Mouse (Mus musculus) forebrain, embryonic 14.5 days (tissue): ENCODE results near the gene Ctla2b. TPM values are rescaled to one million over a fixed set of nuclear protein-coding genes. Genes with fewer than 3 reads are reported as not detected.

Experiments used
- ATAC-seq: fragments of 200-750 bp; cut with Nextera tagmentation; 2 replicates; pipeline ENCODE4 v1.8.0; 2017; ENCODE audit warnings: mild to moderate bottlenecking, moderate library complexity
- DNase-seq: peaks from one replicate; pipeline ENCODE4 v3.0.0-alpha.2; 2015; ENCODE audit warnings: low spot score
- H3K27ac ChIP-seq: fragments of 300-500 bp; sonication (generic); 2 replicates; pipeline ENCODE4 v1.5.1; 2014; ENCODE audit warnings: low read depth, mild to moderate bottlenecking, control low read depth, low read length, moderate library complexity
- H3K27me3 ChIP-seq: fragments of 300-500 bp; sonication (generic); replicated peaks from 2 replicates; pipeline ENCODE4 v1.6.1; 2014; ENCODE audit warnings: low read length, control low read depth, mixed read lengths; ENCODE audit not compliant: control insufficient read depth, insufficient read depth
- H3K36me3 ChIP-seq: fragments of 300-500 bp; sonication (generic); 2 replicates; pipeline ENCODE4 v1.6.1; 2014; ENCODE audit warnings: low read length, control low read depth; ENCODE audit not compliant: control insufficient read depth, insufficient read depth
- H3K4me1 ChIP-seq: fragments of 300-500 bp; sonication (generic); 2 replicates; pipeline ENCODE4 v1.6.1; 2014; ENCODE audit warnings: antibody characterized with exemption, low read length, control low read depth; ENCODE audit not compliant: control insufficient read depth, insufficient read depth
- H3K4me2 ChIP-seq: fragments of 300-500 bp; sonication (generic); 2 replicates; pipeline ENCODE4 v1.6.1; 2014; ENCODE audit warnings: mild to moderate bottlenecking, control low read depth, low read length
- H3K4me3 ChIP-seq: fragments of 300-500 bp; sonication (generic); 2 replicates; pipeline ENCODE4 v1.5.1; 2014; ENCODE audit warnings: low read depth, low read length, control low read depth
- H3K9ac ChIP-seq: fragments of 300-500 bp; sonication (generic); 2 replicates; pipeline ENCODE4 v1.6.1; 2014; ENCODE audit warnings: mild to moderate bottlenecking, low read length, control low read depth, moderate library complexity
- H3K9me3 ChIP-seq: fragments of 300-500 bp; sonication (generic); replicated peaks from 2 replicates; pipeline ENCODE4 v1.6.1; 2016; ENCODE audit warnings: low read length, control low read depth, mixed read lengths; ENCODE audit not compliant: control insufficient read depth
- WGBS: fragments of 180-500 bp; shearing (Covaris S2); extraction: QIAGEN DNeasy Blood & Tissue Kit; methylation state at CpG from one replicate; pipeline ENCODE4 v1.1.7; 2014; 5-methylcytosine and 5-hydroxymethylcytosine counted together
- polyA plus RNA-seq: library from polyadenylated mRNA; unstranded; fragments of >200 nt; fragmentation: Nextera tagmentation; extraction: Ambion mirVana; gene quantifications from 2 replicates; pipeline ENCODE4 v1.2.1, GENCODE M21; 2014

Ctla2b gene
- polyA plus RNA-seq, 1 experiment from 2014 or later = 2.4 TPM

GRCm38 (mm10) chr13:60848241-60849120 is 48.8 kb downstream of the Ctla2b start:
- H3K4me3 ChIP-seq = no peak overlapping the region
- H3K4me1 ChIP-seq = no peaks in the 10 kb centered on the region
- H3K27ac ChIP-seq = no peak overlapping the region
- H3K4me2 ChIP-seq = no peak overlapping the region
- H3K36me3 ChIP-seq = no peaks in the 10 kb centered on the region
- H3K27me3 ChIP-seq = no peaks in the 10 kb centered on the region
- no peaks in the 10 kb centered on the region for H3K9me3 ChIP-seq
- DNase-seq = no peak
- WGBS = 88% methylated on average over 4 of the region's 4 CpGs
- ATAC-seq = no peak
- no peak overlapping the region for H3K9ac ChIP-seq

Other genes starting within 250 kb of the Ctla2b start
- not detected in 2 replicates for gene BC051665, start 111.1 kb downstream of the Ctla2b start, polyA plus RNA-seq
- gene Ctsll3, start 94.6 kb downstream of the Ctla2b start, polyA plus RNA-seq = not detected in 2 replicates
- 0.36 TPM in 1 of 2 replicates, not detected in the other for gene 4930486L24Rik, start 33.0 kb downstream of the Ctla2b start, polyA plus RNA-seq
- 0.17 TPM in 1 of 2 replicates, not detected in the other for gene Gm49392, start 553 bp downstream of the Ctla2b start, polyA plus RNA-seq
- gene Tpbpb, start 7.4 kb upstream of the Ctla2b start, polyA plus RNA-seq = not detected in 2 replicates
- gene Gm49393, start 38.1 kb upstream of the Ctla2b start, polyA plus RNA-seq = not detected in 2 replicates
- gene Gm49391, start 39.1 kb upstream of the Ctla2b start, polyA plus RNA-seq = 2.0 TPM in 1 of 2 replicates, not detected in the other
- 13.2 and 15.0 TPM in 2 replicates for gene Ctla2a, start 39.2 kb upstream of the Ctla2b start, polyA plus RNA-seq
- gene Tpbpa, start 44.5 kb upstream of the Ctla2b start, polyA plus RNA-seq = not detected in 2 replicates
- not detected in 2 replicates for gene Ctsj, start 108.5 kb upstream of the Ctla2b start, polyA plus RNA-seq
- not detected in 2 replicates for gene Ctsq, start 143.2 kb upstream of the Ctla2b start, polyA plus RNA-seq